Mouse (Mus musculus) embryo, embryonic 11 days (tissue): Measurements from ENCODE around the gene Il27.
A peak's percentile ranks its signal among the peaks of the same experiment; 100 is the strongest.

Experiments used
- DNase-seq: peaks from one replicate; pipeline ENCODE4 v3.0.0-alpha.2; 2015

The Il27 gene

GRCm38 (mm10) chr7:126594862-126595561, at the start of gene Il27:
Il27 (minus strand) TSS chr7:126594941.
- DNase-seq: no peak

- DNase-seq: no peak
Measured at GRCm38 (mm10) chr7:126644345-126644744, 49.6 kb upstream of the Il27 start.

- peak; percentile 52 for DNase-seq
Measured at GRCm38 (mm10) chr7:126643244-126643617, 48.5 kb upstream of the Il27 start.

- DNase-seq: no peak
Measured at GRCm38 (mm10) chr7:126642545-126643243, 48.0 kb upstream of the Il27 start.

- peak; percentile 54 for DNase-seq
Measured at GRCm38 (mm10) chr7:126636733-126637520, 42.2 kb upstream of the Il27 start.

GRCm38 (mm10) chr7:126635375-126635774, 40.6 kb upstream of the Il27 start:
- no peak for DNase-seq

GRCm38 (mm10) chr7:126632478-126632877, 37.7 kb upstream of the Il27 start:
- DNase-seq: no peak

- no peak for DNase-seq
Measured at GRCm38 (mm10) chr7:126630824-126631518, 36.2 kb upstream of the Il27 start, which contains the start of gene Nupr1. Nupr1 (minus strand) TSS chr7:126630861.

GRCm38 (mm10) chr7:126629915-126630314, 35.2 kb upstream of the Il27 start:
- no peak for DNase-seq

GRCm38 (mm10) chr7:126628111-126628510, 33.4 kb upstream of the Il27 start:
- no peak for DNase-seq

GRCm38 (mm10) chr7:126625807-126626600, 31.3 kb upstream of the Il27 start:
- DNase-seq: no peak

- no peak for DNase-seq
Measured at GRCm38 (mm10) chr7:126625369-126625768, 30.6 kb upstream of the Il27 start.

GRCm38 (mm10) chr7:126624774-126625173, 30.0 kb upstream of the Il27 start:
- no peak for DNase-seq

- DNase-seq: no peak
Measured at GRCm38 (mm10) chr7:126623381-126623780, 28.6 kb upstream of the Il27 start.

GRCm38 (mm10) chr7:126621452-126622359, 27.0 kb upstream of the Il27 start:
- no peak for DNase-seq

- no peak for DNase-seq
Measured at GRCm38 (mm10) chr7:126619559-126620275, 25.0 kb upstream of the Il27 start.

GRCm38 (mm10) chr7:126616707-126617106, 22.0 kb upstream of the Il27 start:
- no peak for DNase-seq

- DNase-seq: no peak
Measured at GRCm38 (mm10) chr7:126612736-126613135, 18.0 kb upstream of the Il27 start.

GRCm38 (mm10) chr7:126607796-126608195, 13.1 kb upstream of the Il27 start:
- no peak for DNase-seq

- no peak for DNase-seq
Measured at GRCm38 (mm10) chr7:126607064-126607463, 12.3 kb upstream of the Il27 start.
